Mouse (Mus musculus) heart, embryonic 12.5 days (tissue): ENCODE measurements at regions not wholly inside any gene's neighbourhood (a gene's known extent, or its start where the extent isn't known, plus 50 kb on each side); places are given as distances from the start of the nearest gene placed in this dataset.

Source experiments
- ATAC-seq: fragments of 200-750 bp; cut with Nextera tagmentation; 2 replicates; pipeline ENCODE4 v1.8.0; 2017; ENCODE audit warnings: moderate TSS enrichment, moderate library complexity; ENCODE audit not compliant: insufficient number of reproducible peaks, low FRiP score
- H3K27ac ChIP-seq: fragments of 300-500 bp; sonication (generic); 2 replicates; pipeline ENCODE4 v1.5.1; 2016; ENCODE audit warnings: mild to moderate bottlenecking, moderate library complexity; ENCODE audit not compliant: poor library complexity, severe bottlenecking
- H3K27me3 ChIP-seq: fragments of 300-500 bp; sonication (generic); replicated peaks from 2 replicates; pipeline ENCODE4 v1.6.1; 2016; ENCODE audit warnings: mild to moderate bottlenecking, moderate library complexity
- H3K36me3 ChIP-seq: fragments of 300-500 bp; sonication (generic); 2 replicates; pipeline ENCODE4 v1.6.1; 2016; ENCODE audit warnings: mild to moderate bottlenecking, moderate library complexity
- H3K4me1 ChIP-seq: fragments of 300-500 bp; sonication (generic); replicated peaks from 2 replicates; pipeline ENCODE4 v1.6.1; 2016; ENCODE audit warnings: mild to moderate bottlenecking
- H3K4me2 ChIP-seq: fragments of 300-500 bp; sonication (generic); 2 replicates; pipeline ENCODE4 v1.6.1; 2016; ENCODE audit warnings: mild to moderate bottlenecking, moderate library complexity
- H3K4me3 ChIP-seq: fragments of 300-500 bp; sonication (generic); 2 replicates; pipeline ENCODE4 v1.5.1; 2016; ENCODE audit warnings: mild to moderate bottlenecking
- H3K9ac ChIP-seq: fragments of 300-500 bp; sonication (generic); 2 replicates; pipeline ENCODE4 v1.6.1; 2016; ENCODE audit warnings: mild to moderate bottlenecking, moderate library complexity
- H3K9me3 ChIP-seq: fragments of 300-500 bp; sonication (generic); replicated peaks from 2 replicates; pipeline ENCODE4 v1.6.1; 2016; ENCODE audit warnings: mild to moderate bottlenecking, moderate library complexity
- WGBS: fragments of 180-500 bp; shearing (Covaris S2); methylation state at CpG from one replicate; pipeline ENCODE4 v1.1.7; 2016; 5-methylcytosine and 5-hydroxymethylcytosine counted together

- H3K4me1 ChIP-seq, result peaks cover 21% of the 10 kb centered on the region
- H3K4me2 ChIP-seq, result no peak overlapping the region
- no peak overlapping the region for H3K27ac ChIP-seq
- ATAC-seq, result no peak
- no peak overlapping the region for H3K4me3 ChIP-seq
- 59% methylated on average over 9 of the region's 9 CpGs for WGBS
- H3K27me3 ChIP-seq, result no peaks in the 10 kb centered on the region
- H3K36me3 ChIP-seq, result no peaks in the 10 kb centered on the region
- no peak overlapping the region for H3K9ac ChIP-seq
- H3K9me3 ChIP-seq, result no peaks in the 10 kb centered on the region
Measured at GRCm38 (mm10) chr8:35912264-35912663, 146.7 kb downstream of the Gm19410 start.

DNA sequence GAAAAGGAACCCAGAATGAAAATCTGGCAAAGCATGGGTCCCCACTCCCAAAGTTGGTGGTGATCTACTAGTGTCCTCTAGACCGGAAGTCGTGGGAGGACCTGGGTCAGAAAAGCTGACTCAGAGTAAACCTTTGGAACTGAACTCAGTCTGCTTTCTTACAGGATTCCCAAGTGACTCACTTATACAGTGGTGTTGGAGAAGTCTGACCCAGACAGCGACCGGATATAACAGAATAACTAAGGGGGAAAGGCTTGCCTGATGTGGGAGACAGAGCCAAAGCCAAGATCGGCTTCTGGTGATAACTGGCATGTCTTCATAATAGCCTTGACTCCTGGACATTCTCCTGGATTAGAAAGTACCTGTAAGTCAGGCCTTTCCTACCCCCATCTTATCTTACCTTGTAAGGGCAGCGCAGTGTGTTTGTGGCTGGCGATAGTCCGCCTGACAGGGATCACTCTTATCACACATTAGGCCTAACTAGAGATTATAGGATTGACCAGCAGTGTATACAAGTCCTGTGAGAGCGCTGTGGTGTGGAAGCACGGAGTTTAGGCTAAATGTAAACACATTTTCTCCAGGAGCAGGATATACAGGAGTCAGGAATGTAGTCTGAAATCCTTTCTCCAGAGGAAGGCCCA lies 150.4 kb downstream of the Gm19410 start:
- Histone ChIP-seq H3K27ac (no peak overlapping the region), H3K27me3 (no peaks in the 10 kb centered on the region), H3K4me3 (no peak overlapping the region), H3K9me3 (no peaks in the 10 kb centered on the region), H3K36me3 (no peaks in the 10 kb centered on the region), H3K9ac (no peak overlapping the region), H3K4me2 (no peak overlapping the region), H3K4me1 (peaks cover 38% of the 10 kb centered on the region)
- no peak for ATAC-seq
- WGBS, result 29% methylated on average over 10 of the region's 10 CpGs

- H3K4me1 ChIP-seq, result peaks cover 37% of the 10 kb centered on the region
- no peaks in the 10 kb centered on the region for H3K36me3 ChIP-seq
- no peak overlapping the region for H3K27ac ChIP-seq
- ATAC-seq, result no peak
- no peak overlapping the region for H3K4me3 ChIP-seq
- H3K9ac ChIP-seq, result no peak overlapping the region
- no peaks in the 10 kb centered on the region for H3K9me3 ChIP-seq
- WGBS, result 71% methylated on average over 3 of the region's 3 CpGs
- H3K4me2 ChIP-seq, result no peak overlapping the region
- H3K27me3 ChIP-seq, result no peaks in the 10 kb centered on the region
Measured at GRCm38 (mm10) chr8:35917573-35917972, 152.0 kb downstream of the Gm19410 start.

- H3K27ac ChIP-seq, result no peak overlapping the region
- ATAC-seq, result no peak
- no peak overlapping the region for H3K4me2 ChIP-seq
- H3K9ac ChIP-seq, result no peak overlapping the region
- H3K4me3 ChIP-seq, result no peak overlapping the region
- peaks cover 37% of the 10 kb centered on the region for H3K4me1 ChIP-seq
- WGBS, result 55% methylated on average over 6 of the region's 6 CpGs
- no peaks in the 10 kb centered on the region for H3K9me3 ChIP-seq
- H3K36me3 ChIP-seq, result no peaks in the 10 kb centered on the region
- no peaks in the 10 kb centered on the region for H3K27me3 ChIP-seq
Measured at GRCm38 (mm10) chr8:35919451-35919850, 153.9 kb downstream of the Gm19410 start.

DNA sequence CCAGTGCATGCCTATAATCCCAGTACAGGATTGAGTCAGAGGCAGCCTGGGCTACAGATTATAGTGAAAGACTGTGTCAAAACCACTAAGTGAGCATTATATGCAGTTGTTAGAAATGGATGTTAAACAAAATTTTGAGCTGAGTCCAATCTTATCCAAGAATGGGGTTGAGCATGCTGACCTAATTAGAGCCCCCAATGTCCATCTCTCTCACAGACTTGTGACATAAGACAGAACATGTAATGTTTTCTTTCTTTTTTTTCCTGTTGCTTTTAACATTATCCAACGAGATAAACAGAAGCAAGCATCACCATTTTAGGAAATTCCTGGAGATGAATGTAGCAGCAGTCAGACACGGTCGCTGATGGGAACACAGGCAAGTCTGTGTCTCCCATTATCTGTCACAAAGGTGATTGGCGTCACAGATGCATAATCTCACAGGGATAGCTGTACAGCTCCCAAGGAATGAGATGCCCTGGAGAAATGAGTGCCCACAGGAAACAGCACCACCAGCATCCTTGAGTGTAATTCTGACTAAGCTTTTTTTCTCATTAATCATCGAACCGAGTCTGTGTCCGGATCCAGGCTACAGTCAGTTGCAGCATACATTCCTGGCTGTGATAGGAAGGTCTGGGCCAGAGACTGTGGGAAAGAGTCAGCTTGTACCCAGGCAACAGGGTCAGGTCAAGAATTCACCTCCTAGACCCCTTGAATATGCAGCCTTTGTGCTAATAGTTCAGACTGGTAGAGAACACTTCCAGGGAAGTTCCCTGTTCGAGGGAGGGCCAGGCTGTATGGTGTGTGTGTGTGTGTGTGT lies 154.5 kb downstream of the Gm19410 start:
- ATAC-seq, result 0 out of 2 replicates have a peak, but pooled peaks have one; percentile 59

GRCm38 (mm10) chr8:35924026-35924425 lies 158.4 kb downstream of the Gm19410 start:
- 80% methylated on average over 1 of the region's 1 CpGs for WGBS
- ATAC-seq, result no peak
- no peaks in the 10 kb centered on the region for H3K27me3 ChIP-seq

More for the DNA sequence above, 154.5 kb downstream of the Gm19410 start:
- Histone ChIP-seq H3K27me3 (no peaks in the 10 kb centered on the region), H3K9me3 (no peaks in the 10 kb centered on the region), H3K9ac (no peak overlapping the region), H3K27ac (peak overlapping the region; percentile 29; the same call in 1 of the 2 replicates), H3K4me3 (no peak overlapping the region), H3K4me2 (no peak overlapping the region), H3K36me3 (no peaks in the 10 kb centered on the region), H3K4me1 (peaks cover 37% of the 10 kb centered on the region)
- 20% methylated on average over 8 of the region's 8 CpGs for WGBS

DNA sequence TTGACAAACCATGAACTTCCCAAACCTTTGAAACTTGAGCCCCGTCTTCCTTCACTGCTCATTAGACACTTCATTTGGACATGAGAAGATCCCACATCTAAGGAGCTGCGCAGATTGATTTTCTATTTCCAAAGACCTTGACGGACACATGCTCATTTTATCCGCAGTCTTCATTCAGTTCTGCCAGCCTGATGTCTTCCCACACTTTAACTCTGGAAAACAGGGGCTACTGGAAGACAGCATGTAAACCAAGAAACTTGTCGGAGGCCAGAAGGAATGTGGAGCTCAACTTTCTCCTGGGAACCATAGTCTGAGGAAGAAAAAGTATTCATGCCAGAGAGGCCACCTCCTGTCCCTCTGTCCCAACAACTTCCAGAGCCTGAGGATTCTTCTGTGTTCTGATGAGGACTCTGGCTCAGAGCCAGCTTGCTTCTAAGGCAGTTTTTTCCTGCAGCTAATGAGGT lies 161.8 kb downstream of the Gm19410 start:
- no peak overlapping the region for H3K4me3 ChIP-seq
- no peak overlapping the region for H3K9ac ChIP-seq
- no peak overlapping the region for H3K27ac ChIP-seq
- 82% methylated on average over 5 of the region's 5 CpGs for WGBS
- no peak for ATAC-seq
- H3K27me3 ChIP-seq, result no peaks in the 10 kb centered on the region
- H3K4me2 ChIP-seq, result no peak overlapping the region
- no peaks in the 10 kb centered on the region for H3K36me3 ChIP-seq
- peaks cover 4% of the 10 kb centered on the region; the same call in 1 of the 2 replicates for H3K9me3 ChIP-seq
- H3K4me1 ChIP-seq, result peaks cover 9% of the 10 kb centered on the region; the same call in 1 of the 2 replicates

More at GRCm38 (mm10) chr8:35924026-35924425, 158.4 kb downstream of the Gm19410 start:
- H3K9ac ChIP-seq, result no peak overlapping the region
- H3K4me3 ChIP-seq, result no peak overlapping the region
- H3K4me2 ChIP-seq, result no peak overlapping the region
- H3K4me1 ChIP-seq, result peaks cover 28% of the 10 kb centered on the region
- no peaks in the 10 kb centered on the region for H3K9me3 ChIP-seq
- no peaks in the 10 kb centered on the region for H3K36me3 ChIP-seq
- no peak overlapping the region for H3K27ac ChIP-seq

DNA sequence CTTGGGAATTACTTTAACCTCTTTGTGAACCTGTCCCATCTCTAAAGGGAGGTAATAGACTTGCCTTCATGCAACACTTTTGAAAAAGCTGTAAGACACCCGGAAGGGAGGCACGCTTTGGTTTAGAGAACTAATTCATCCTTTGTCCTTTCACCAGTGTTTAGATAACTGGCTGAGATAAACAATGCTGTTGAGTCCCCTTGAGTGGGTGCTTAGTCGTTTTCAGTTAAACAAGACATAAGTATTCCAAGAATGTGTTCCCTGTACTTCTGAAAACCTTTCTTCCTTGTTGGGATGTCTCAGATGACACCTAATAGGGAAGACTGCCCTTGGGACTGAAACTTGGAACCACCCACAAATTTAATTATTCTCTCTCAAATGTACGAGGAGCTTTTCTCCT lies 164.7 kb downstream of the Gm19410 start:
- H3K9ac ChIP-seq, result no peak overlapping the region
- 29% methylated on average over 4 of the region's 4 CpGs for WGBS

DNA sequence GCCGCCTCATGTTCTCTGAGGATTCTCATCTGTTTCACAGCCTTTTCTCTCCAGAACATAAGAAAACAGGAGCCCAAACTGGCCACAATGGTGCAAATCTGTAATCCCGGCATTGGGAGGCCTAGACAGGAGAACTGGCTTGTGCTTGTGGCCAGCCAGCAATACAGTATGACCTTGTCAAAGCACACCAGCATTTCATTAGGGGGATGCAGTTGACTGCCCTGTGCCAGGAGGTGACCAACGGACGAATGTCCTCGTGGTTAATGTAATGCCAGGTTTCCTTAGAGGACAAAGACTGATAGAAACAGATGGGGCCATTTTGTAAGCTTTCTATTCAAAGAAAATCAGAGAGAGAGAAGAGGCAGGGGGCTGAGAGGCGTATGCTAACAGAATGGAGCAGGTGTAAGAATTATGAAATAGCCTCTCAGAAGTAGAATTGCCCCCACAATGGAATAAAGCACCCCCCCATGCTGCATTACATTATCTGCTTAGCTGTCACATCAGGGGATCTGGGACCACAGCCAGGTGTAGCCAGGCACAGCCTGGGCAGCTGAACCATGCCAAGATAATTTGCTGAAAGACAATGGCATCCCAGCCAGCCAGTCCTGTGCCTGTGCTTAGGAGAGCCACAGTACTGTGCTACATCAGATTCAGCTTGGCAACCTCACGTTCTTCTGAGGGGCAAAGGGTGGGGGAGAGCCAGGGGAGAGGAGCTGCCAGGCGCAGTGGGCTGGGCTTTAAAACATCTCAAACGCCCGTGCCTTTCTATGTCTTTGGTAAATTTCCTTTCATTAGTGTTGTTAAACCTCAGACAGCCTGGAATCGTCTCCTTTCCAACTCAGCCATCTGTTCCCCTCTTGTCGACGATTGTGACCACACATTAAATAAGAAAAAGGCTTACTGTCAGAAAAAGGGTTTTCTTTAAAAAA lies 167.9 kb downstream of the Gm19410 start:
- Histone ChIP-seq H3K27ac (no peak overlapping the region), H3K9me3 (peaks cover 4% of the 10 kb centered on the region; the same call in 1 of the 2 replicates), H3K4me1 (peaks cover 8% of the 10 kb centered on the region), H3K4me3 (no peak overlapping the region), H3K9ac (no peak overlapping the region), H3K36me3 (no peaks in the 10 kb centered on the region), H3K27me3 (no peaks in the 10 kb centered on the region), H3K4me2 (no peak overlapping the region)
- WGBS, result 67% methylated on average over 13 of the region's 13 CpGs
- no peak for ATAC-seq

More for the DNA sequence above, 164.7 kb downstream of the Gm19410 start:
- no peak overlapping the region for H3K27ac ChIP-seq
- H3K4me2 ChIP-seq, result no peak overlapping the region
- peaks cover 12% of the 10 kb centered on the region for H3K4me1 ChIP-seq
- H3K27me3 ChIP-seq, result no peaks in the 10 kb centered on the region
- no peak for ATAC-seq
- H3K9me3 ChIP-seq, result peaks cover 4% of the 10 kb centered on the region; the same call in 1 of the 2 replicates
- no peaks in the 10 kb centered on the region for H3K36me3 ChIP-seq
- no peak overlapping the region for H3K4me3 ChIP-seq

DNA sequence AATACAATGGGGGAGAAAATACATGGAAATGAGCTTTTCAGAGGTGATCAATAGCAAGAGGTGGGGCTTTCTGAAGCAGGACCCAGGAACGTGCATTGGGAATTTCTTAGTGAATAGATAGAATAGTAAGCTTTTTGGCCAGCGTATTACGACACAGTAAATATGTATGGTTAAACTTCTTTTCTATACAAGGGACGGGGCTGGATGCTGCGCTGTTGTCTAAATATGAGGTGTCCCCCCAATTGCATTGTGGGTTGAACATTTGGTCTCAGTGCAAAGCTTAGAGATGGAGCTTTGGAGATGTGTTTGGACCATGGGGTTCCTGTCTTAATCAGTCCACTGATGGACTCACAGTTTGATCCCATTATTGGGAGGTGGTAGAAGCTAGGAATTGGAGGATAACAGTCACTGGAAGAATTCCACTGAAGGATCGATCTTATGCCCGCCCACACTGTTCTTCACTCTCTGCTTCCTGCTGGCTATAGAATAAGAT lies 168.6 kb downstream of the Gm19410 start:
- Histone ChIP-seq H3K9ac (no peak overlapping the region), H3K4me3 (no peak overlapping the region), H3K4me1 (peaks cover 8% of the 10 kb centered on the region), H3K4me2 (no peak overlapping the region), H3K27ac (no peak overlapping the region), H3K9me3 (peaks cover 4% of the 10 kb centered on the region; the same call in 1 of the 2 replicates), H3K27me3 (no peaks in the 10 kb centered on the region), H3K36me3 (no peaks in the 10 kb centered on the region)
- 89% methylated on average over 7 of the region's 7 CpGs for WGBS
- ATAC-seq, result no peak
